Mouse (Mus musculus) ovary, adult 10 weeks (tissue): Measurements from ENCODE around the gene Chst13. TPM values are rescaled to one million over a fixed set of nuclear protein-coding genes. Genes with fewer than 3 reads are reported as not detected.

Experiments
- polyA plus RNA-seq: library from polyadenylated mRNA; stranded (reverse); fragments of 350-450 nt; fragmentation: Illumina TruSeq; extraction: RNeasy Lipid Tissue Mini Kit (QIAGEN cat#74804); gene quantifications from one replicate; pipeline ENCODE4 v1.2.3, GENCODE M21; 2014

The Chst13 gene
- polyA plus RNA-seq: not detected

DNA sequence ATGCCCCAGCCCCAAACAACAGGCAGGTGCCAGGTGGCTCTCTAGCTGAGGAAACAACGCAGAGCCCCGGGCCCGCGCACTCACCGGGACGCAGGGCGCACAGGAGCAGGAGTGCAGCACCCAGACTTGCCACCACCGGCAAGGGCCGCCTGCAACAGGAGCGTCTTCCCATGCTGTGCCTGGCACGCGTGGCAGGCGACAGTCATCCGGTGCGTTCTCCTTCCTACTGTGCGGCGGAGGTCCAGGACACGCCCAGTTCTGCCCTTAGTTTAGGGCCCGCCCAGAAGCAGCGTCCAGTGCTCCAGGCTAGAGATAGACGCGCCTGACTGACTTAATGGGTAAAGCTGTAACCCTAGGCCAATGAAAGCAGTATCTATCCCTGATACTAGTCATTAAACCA lies at the start of gene Chst13:
Gene Chst13 (minus strand): TSS at position 195 of the 400 bp plus-strand sequence.

DNA sequence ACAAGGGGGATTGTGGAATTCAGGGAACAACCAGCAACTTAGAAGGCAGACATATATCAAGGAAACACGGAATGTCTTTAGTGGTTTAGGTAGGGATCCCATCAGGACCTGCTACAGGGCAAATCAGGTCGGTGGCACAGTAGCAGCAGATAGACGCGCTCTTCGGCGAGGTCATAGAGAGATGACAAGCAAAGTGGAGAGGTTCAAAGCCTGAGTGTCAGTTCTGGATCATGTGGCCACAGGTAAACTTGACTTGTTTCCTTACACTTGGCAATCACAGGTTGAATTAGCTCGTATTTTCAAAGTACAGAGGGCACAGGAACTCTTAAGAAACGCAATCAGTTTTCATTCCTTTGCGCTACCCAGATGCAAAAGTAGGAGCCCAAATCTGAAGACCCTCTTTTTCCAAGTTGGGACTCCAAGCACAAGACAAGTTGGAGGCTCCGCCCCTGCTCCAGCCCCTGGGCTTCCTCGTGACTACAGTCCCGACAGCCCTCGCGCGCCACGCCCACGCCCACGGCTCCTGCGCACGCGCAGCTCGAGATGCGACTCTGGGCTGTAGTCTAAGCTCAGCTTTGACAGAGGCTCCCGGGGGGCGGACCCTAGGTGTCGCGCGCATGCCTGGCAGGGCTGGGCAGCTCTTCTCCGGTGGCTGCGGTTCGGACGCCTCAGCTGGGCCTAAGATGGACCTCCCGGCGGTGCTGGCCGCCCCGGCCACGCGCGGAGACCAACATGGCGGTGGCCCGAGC lies 44.2 kb upstream of the Chst13 start, which contains the start of gene Zxdc:
Gene Zxdc (plus strand): TSS at position 517 of the 749 bp plus-strand sequence.

DNA sequence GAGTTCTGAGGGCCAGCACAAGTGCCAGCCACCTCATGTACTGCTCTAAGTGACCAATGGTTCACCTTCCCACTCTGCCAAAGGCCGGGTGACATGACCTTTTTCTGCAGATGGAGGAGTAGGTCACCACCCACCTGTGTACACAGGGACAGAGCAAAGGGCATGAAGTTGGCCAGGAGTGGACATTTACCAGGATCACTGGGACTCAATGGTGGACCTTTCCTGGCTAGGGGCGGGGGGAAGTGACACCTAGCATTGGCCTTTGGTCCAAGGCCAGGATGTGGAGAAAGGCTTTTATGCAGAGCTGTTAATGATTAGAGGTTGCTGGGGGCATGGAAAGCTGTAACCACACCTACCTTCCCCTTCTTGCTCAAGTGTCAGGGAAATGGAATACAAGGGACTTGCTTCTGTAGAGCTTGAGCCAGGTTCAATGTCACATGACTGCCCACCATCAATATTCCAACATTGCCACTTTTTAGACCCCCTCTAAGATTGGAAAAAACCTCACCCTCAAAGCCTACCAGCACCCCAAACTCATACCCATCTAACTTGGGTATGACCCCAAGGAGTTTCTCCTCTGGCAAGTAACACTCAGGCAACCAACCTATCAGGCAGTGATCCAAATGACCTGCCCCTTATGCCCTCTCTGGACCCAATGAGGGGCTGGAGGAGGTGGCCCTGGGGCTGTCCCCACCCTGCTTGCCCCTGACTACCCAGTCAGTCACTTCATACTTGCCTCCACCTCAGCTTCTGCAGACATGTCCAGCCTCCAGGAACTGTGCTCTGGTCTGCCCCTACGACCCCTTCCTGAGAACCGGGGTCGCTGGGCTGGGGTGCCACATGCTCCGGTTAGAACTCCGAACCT lies 7.8 kb upstream of the Chst13 start, which contains the start of gene Uroc1:
Gene Uroc1 (plus strand): TSS at position 724 of the 865 bp plus-strand sequence.

GRCm38 (mm10) chr6:90300919-90301318 lies 24.1 kb downstream of the Chst13 start, which contains the start of gene BC048671:
Gene BC048671 (plus strand): TSS chr6:90301219.

Other genes with a start within 250 kb of the Chst13 start
- gene Vmn1r49, start 246.7 kb downstream of the Chst13 start, polyA plus RNA-seq: not detected
- not detected for gene Vmn1r50, start 223.8 kb downstream of the Chst13 start, polyA plus RNA-seq
- not detected for gene Vmn1r51, start 202.6 kb downstream of the Chst13 start, polyA plus RNA-seq
- gene Vmn1r52, start 150.4 kb downstream of the Chst13 start, polyA plus RNA-seq: not detected
- not detected for gene V1ra8, start 122.4 kb downstream of the Chst13 start, polyA plus RNA-seq
- not detected for gene Vmn1r53, start 100.7 kb downstream of the Chst13 start, polyA plus RNA-seq
- not detected for gene Vmn1r54, start 78.9 kb downstream of the Chst13 start, polyA plus RNA-seq
- gene BC048671, start 24.0 kb downstream of the Chst13 start, polyA plus RNA-seq: not detected
- not detected for gene Uroc1, start 8.1 kb upstream of the Chst13 start, polyA plus RNA-seq
- gene Zxdc, start 44.3 kb upstream of the Chst13 start, polyA plus RNA-seq: 20.8 TPM
- 0.37 TPM for gene Cfap100, start 103.6 kb upstream of the Chst13 start, polyA plus RNA-seq
- 5.7 TPM for gene Klf15, start 137.4 kb upstream of the Chst13 start, polyA plus RNA-seq
- gene Aldh1l1, start 161.2 kb upstream of the Chst13 start, polyA plus RNA-seq: 0.74 TPM